Mouse (Mus musculus) left cerebral cortex, postnatal 36 days (tissue): ENCODE measurements around the gene Atp2c1. TPM values are rescaled to one million over a fixed set of nuclear protein-coding genes. Genes with fewer than 3 reads are reported as not detected.

Source experiments
- DNase-seq, 2 experiments: peaks; one replicate each; pipeline ENCODE4 v3.0.0; 2021 to 2022; ENCODE audit warnings: low spot score in 2 of 2, mixed read lengths in 1 of 2
- intact Hi-C: fragments of 180-260 bp; cut with DNase I; formaldehyde crosslinking; loops from one replicate; pipeline ENCODE4 v1.15.1; 2025
- total RNA-seq, 2 experiments: library from RNA; stranded (reverse); gene quantifications; 2 replicates each; pipeline ENCODE4 v1.2.3; 2021

The Atp2c1 gene
- total RNA-seq, 2 experiments from 2014 or later, result 197 to 214 TPM

DNA sequence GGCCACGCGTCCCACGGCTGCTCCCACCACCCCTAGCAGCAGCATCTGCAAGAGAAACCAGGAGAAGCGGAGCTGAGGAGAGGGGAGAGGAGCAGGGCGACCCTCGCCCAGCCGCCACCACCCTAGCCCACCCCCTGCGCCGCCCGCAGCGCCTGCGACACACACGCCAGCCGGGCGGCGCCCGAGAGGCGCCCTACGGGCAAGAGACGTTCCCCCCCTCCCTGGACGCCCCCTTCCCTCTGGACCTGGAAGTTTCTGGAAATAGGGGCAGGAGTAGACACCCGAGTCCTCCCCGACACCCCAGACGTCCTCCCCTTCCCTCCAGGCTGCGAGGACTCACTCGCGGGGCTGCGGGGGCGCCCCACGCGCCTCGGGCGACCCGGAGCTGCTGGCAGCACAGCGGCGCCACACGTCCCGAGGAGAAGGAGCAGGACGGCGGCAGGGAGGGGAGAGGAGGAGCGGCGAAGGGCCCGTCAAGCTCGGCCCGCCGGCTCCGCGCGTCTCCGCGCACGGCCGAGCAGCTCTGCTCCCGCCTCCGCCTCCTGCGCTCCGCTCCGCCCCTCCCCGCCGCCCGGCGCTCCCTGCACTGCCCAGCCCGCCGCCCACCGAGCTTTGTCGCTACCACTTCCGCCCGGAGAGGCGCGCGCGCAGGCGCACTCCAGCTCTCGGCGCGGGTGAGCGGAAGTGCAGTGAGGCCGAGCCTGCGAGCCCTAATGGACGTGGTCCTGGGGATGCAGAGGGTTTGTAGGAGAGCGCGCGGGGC is 32.4 kb downstream of the Atp2c1 start:
- intact Hi-C loops, result loop anchor here (5.0 kb wide), 2 partner anchors 123 to 363 kb away; no protein-coding TSS in a partner anchor
- peak; percentile 97 to 99 for DNase-seq

DNA sequence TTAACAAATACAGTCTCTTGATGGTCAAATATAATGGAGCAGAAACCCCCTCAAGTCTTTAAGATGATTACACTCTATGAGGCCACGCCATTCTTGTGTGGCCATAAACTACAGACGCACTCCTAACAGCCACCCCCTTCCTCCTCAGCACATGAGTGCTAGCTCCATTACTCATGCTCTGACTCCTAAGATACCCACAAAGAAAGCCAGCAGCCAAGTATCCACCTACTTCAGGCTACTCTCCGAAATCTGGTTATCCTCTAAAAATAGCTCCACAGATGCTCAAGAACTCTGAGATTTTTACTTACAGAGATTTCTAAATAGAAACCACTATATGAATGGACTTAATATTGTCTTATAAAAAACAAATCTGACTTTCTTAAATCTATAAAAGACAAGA is 34.4 kb downstream of the Atp2c1 start:
- DNase-seq, result no peak
- intact Hi-C loops, result no loop called here

DNA sequence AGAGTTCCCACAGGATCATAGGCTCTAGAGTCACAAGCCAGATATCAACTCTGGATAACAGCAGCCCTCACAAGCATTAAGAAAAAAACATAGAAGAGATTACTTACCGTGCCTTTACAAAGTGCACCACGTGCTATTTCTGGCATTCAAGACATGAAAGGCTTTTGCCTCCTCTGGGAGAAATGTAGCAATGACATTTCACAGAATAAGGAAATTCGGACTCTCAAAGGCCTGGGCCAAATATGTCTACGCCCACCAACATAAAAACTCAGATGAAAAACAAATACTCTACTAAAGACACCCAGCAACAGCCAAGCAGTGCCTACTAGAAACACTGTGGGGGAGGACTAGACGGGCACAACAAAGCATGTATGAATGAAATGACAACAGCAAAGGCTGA is 38.8 kb downstream of the Atp2c1 start:
- intact Hi-C loops, result no loop called here

DNA sequence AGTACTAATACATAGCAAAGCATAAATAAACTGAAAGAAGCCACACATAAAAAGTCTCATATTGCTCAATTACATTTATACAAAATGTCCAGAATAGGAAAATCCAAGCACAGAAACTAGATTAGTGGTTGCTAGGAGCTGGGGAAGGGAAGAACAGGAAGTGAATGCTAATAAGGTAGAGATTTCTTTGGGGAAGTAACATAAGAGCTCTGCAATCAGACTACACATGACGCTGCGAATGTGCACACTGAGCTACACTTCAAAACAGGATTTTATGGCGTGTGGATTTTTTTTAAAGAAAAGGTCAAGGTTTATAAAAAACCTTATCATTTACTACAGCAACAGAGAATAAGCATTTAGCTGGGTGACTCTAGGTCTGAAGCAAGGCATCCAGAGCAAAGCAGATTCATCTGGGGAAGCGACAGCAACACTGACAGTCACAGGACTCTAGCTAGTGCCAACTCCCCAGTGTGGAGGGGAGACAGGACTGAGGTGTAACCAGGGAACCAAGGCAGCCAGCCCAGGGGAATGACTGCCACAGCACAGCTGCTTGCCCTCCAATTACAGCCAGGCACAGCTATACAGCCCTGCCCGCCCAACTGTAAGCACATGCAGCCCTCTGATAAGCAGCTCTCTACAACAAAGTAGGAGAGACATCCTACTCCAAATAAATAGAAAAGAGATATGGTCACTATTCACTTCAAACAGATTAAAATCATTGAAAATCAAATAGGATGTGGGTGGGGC is 42.6 kb downstream of the Atp2c1 start:
- intact Hi-C loops, result no loop called here
- no peak for DNase-seq

More for the DNA sequence above, 38.8 kb downstream of the Atp2c1 start:
- DNase-seq, result no peak

DNA sequence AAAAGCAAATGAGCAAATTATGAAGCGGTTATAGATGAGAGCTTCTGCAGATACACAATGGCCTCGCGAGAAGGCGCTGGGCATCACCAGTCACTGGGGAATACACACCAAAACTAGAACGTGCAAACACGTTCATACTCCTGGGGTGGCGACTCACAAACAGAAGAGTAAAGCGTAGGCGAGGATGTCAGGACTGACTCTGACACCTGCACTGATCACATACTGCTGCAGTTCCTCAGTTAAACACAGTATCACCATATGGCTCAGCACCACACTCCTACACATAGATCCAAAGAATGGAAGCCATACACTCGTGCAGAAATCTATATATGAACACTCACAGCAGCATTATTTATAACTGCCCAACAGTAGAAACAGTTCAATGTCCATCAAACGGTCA is 43.2 kb downstream of the Atp2c1 start:
- intact Hi-C loops, result no loop called here
- peak in 1 of 2 experiments; percentile 47 for DNase-seq

DNA sequence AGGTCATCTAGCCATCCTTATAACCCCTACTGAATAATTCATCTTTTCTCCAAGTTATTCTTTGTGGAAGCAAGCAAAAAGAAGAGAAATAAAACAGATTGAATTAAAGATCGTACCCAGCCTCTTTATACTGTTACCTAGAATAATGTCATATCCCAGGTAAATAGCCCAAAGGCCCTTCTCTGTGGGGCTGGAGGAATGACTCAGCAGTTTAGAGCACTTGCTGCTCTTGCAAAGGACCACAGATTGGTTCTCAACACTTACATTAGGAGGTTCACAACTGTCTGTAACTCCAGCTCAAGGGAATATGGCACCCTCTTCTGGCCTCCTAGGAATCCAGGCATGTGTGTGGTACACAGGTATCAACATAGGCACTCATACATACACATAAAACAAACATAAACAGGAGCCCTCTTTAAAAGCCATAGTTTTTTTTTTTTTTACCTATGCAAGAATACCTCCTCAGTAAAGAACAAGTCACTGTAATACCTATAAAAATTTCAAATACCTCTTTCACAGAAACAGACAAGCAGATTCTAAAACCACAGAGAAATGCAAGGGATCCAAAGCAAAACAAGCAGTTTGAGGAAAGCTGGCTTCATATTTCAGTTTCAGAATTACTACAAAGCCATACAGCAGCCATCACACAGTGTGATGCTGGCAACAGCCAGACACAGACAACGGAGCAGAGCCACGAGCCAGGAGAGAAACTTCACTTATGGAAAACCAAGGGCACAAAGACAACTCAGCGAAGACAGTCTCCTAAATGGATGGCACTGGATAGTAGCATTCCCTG is 44.2 kb downstream of the Atp2c1 start:
- DNase-seq, result no peak
- intact Hi-C loops, result no loop called here

DNA sequence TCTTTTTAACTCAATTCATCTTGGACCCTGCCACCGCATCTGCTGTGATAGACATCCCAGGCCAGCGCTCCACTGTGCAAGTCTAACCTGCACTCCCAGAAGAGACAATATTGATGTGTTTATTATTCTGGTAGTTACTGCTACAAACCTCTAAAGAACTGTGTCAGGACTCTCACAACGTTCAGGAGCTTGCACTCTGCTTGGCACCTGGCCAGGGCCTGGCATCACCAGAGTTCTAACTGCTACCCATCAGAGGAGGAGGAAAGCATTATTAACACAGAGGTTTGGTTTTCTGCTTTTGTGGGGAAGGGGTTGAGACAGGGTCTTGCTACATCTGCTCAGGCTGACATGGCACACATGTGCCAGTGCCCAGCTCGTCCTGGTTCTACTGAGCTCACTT is 45.0 kb downstream of the Atp2c1 start:
- no peak for DNase-seq
- intact Hi-C loops, result no loop called here

DNA sequence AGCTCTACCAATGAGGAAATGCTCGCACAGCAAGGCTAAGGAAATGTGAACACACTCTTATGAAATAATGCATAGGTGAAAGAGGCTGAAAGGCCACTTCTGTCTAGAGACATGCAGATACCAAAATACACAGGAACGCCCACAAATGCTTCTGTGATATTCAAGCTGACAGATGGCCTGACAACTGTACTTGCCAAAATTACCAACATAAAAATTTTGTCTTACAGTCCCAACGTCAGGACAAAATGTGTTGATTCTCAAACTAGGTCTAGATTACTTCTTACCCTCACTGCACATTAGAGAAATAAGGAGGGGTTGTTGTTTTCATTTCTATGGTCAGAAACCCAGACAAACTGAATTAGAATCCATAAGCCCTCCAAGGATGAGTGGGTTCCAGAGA is 51.0 kb downstream of the Atp2c1 start:
- peak in 1 of 2 experiments; percentile 23 for DNase-seq
- intact Hi-C loops, result no loop called here

DNA sequence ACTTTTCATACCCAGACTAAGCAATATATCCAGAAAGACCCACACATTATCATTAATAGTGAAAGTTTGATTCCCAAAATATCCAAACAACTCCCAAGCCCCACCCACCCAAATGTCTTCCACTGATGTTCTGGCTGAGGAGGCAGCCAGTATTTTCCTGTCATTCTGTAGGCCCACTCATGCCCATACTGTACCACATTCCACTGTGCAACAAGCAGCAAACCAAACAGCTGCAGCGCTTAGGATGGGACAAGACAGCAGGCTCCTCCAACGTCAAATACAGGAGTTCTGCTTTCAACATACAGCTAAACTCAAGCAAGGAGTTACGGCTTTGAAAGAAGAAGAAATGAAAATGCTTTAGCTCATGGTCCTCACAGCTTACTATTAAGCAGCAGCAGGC is 52.2 kb downstream of the Atp2c1 start:
- intact Hi-C loops, result no loop called here

DNA sequence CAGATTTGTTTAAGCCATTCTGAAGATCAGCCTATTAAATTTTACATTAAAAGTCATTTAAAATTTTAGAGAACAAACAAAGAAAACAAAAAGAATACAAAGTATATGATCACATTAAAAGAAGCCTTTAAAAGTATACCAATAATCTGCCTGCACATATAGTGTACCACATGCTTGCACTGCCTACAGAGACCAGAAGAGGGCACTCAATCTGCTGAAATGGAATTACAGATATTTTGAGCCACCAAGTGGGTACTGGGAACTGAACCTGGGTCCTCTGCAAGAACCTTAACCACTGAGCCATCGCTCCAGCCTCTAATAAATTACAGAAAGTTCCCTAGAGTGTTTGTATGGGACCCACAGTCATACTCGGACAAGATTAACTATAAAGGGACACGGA is 59.3 kb downstream of the Atp2c1 start:
- DNase-seq, result no peak
- intact Hi-C loops, result no loop called here

More for the DNA sequence above, 52.2 kb downstream of the Atp2c1 start:
- DNase-seq, result no peak

DNA sequence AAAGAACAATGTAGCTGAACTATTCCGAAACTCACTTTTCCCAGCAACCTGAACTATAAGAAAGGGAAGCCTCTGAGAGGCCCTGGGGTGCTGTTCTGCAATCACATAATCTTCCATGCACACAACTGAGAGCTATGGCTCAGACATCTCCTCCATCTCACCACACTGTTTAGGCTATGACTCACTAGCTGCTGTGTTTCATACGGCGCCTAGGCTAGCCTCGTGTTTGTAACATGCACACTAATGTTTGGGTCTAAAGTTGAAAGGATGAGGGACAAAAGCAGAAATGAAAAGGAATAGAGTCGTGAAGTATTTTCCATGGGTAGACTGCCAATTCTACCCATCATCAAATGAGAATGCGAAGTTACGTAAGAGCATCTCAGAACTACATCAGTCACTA is 65.6 kb downstream of the Atp2c1 start:
- DNase-seq, result no peak
- intact Hi-C loops, result no loop called here

DNA sequence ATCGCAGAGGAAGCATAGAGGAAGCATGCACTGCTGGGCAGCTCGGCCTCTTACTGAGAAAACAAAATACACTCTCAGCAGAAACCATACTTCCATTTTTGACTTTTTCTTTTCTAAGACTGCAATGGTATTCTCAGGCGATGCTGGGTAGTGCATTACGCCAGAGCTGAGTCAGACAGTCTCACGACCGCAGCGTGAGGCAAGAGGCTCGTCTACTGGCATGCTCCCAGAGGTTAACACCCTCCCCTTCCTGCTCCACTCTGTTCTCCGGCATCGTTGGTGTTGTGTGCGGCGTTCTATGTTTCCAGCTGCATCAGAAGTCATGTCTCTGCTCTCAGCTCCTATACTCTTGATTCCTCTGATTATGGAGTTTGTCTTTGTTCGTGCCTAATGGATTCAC is 68.1 kb downstream of the Atp2c1 start:
- no peak for DNase-seq
- intact Hi-C loops, result no loop called here

DNA sequence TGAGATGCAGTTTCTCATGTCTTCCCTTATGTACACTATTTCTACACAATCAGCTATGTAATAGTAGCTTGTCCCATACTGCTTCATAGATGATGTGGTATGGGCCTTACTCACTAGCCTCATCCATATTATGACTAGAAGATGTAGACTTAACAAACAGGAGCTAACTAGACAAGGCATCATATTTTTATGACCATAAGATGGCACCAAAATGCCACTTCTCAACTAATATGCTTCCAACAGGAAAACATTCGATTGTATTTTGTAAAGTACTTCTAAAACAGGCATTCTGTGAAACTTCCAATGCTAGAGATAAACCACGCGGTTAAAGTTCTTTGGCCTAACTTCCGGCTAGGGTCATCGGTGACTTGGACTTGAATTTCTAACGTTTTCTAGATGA is 118.6 kb downstream of the Atp2c1 start:
- DNase-seq, result no peak
- intact Hi-C loops, result no loop called here

DNA sequence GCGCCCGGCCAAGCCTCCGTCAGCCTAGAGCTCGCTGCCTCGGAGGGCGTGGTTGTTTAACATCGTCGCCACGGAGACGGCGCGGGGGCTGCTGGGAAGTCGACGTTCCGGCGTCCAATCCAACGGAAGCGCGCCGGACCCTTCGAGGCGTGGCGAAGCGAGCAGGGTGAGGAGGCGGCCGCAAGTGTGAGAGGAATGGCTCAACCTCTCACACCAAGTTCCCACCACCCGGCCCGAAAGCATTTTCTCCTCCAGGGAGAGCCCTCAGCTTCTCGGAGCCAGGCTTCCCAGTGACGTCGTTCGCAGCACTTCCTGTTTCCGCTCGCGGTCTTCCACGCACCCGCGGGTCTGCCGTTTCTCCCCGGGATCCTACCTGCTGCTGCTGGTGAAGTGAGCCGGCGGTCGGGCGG is 131.9 kb downstream of the Atp2c1 start, which contains the start of the genes Aste1 and Nek11:
TSS of gene Aste1 (plus strand) at position 175 of the 410 bp plus-strand sequence.
TSS of gene Nek11 (minus strand) at position 307 of the 410 bp plus-strand sequence.
- intact Hi-C loops, result loop anchor here (10.0 kb wide), 2 partner anchors 720 to 1120 kb away; no protein-coding TSS in a partner anchor
- peak; percentile 91 to 92 for DNase-seq

DNA sequence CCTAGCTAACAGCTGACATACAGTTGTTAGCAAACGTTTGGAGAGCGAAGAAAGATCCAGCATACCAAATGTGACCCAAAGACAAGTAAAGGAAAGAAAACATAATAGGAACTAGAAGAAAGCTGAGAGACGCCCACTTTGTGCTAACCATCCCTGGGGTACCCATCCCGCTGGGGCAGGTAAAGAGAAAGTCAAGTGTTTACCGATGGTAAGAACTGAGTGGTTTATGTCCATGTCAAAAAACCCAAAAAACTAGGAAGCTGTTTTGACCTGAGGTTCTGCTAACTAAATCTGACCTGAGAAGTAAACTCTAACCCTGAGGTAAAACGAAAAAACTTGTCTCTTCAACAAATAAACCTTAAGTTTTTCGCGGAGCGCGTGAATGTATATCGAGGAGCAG is 132.4 kb downstream of the Atp2c1 start:
- intact Hi-C loops, result loop anchor here (10.0 kb wide), 2 partner anchors 720 to 1120 kb away; no protein-coding TSS in a partner anchor
- no peak for DNase-seq

DNA sequence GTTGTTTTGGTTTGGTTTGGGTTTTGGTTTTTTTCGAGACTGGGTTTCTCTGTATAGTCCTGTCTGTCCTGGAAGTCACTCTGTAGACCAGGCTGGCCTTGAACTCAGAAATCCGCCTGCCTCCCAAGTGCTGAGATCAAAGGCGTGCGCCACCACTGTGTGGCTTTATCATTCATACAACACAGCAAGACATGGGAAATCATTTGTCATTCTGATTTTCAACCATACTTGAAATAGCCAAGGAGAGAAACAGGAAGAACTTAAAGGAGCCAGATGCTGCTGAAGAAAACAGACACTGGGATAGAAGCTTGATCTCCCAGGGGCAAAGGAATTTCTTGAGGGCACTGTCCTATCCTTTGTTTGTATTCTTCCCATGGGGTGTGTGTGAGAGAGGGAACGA is 136.5 kb downstream of the Atp2c1 start:
- intact Hi-C loops, result loop anchor here (10.0 kb wide), 2 partner anchors 724 to 1116 kb away; no protein-coding TSS in a partner anchor

DNA sequence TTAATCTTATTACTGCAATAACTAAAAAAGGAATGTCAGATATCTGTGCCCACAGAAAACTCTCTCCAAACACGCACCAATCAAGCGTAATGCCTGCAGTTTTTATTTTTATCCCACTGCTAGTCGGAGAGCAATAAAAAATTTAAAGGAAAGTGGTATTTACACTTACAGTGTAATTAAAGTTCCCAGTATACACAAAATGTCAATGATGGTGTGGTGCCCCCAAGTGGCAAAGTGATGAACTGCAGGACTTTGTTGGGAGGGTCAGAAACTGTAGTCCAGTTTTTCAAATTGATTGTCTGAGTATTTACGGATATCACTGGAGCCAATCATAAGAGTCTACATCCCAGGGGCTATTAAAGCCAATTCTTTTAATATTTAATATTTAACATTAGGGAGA is 137.8 kb downstream of the Atp2c1 start:
- intact Hi-C loops, result loop anchor here (2.0 to 10.0 kb wide), 3 partner anchors 814 to 977 kb away; no protein-coding TSS in a partner anchor
- DNase-seq, result peak; percentile 64 to 79

More for the DNA sequence above, 136.5 kb downstream of the Atp2c1 start:
- no peak for DNase-seq

DNA sequence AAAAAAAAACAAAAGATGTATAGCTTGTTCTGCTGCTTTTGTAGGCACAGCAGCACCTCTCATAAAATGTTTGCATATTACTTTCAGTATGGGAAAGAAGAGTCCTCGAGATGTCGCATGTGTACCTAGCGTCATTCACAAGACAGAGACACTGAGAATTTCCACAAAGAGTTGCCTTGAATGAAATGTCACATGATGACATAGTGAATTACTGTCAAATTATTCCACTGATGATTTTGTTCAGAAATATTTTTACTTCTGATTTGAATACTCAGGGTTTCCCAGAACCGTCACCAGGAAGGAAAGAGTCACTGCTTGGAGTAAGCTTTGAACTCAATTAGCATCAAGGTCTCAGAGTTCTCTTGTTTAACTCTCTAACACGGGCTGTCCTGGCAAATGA is 139.7 kb downstream of the Atp2c1 start:
- no peak for DNase-seq
- intact Hi-C loops, result loop anchor here (5.0 to 10.0 kb wide), 2 partner anchors 933 to 975 kb away; no protein-coding TSS in a partner anchor

DNA sequence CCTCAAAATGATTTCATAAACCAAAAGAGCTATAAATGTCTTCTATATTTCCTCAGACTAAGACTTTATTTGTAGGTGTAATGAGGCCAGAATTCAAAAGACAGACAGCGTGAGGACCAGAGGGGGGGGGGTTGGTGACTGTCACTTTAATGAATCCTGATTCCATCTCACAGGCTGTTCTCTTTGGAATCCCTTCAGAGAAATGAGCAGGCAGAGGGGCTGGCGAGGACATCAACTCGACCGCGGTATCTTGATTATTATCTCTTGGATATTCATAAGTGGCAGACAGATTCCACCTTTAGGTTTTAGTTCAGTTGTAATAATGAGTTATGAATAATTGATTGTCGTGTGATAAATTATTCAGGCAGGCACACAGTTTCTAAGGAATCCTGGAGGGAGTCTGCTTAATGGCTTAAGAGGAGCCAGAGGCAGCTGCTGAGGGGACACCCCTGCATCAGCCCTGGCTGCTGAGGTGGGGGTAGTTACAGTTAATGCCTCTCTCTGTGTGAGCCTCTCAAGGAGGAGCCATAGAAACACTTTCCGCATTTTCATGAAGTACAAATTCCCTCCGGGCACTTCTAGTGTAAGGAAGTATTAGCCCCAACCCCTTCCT is 147.5 kb downstream of the Atp2c1 start:
- intact Hi-C loops, result loop anchor here (10.0 kb wide), 1 partner anchor 925 kb away; no protein-coding TSS in a partner anchor
- no peak for DNase-seq
